Mouse (Mus musculus) Patski (cell line): ENCODE measurements around the gene Cyp2a4. TPM values are rescaled to one million over a fixed set of nuclear protein-coding genes. Genes with fewer than 3 reads are reported as not detected.
"Not testable (repeated sequence)": the region's sequence is repeated elsewhere in the genome, so short reads cannot be mapped to it uniquely, and the experiment has no call there.

Experiments used
- ATAC-seq: fragments of 100-300 bp; one replicate; pipeline ENCODE4 v1.8.0; 2021
- CTCF ChIA-PET: fragments of 350-600 bp; sonication (Branson Sonifier 250); formaldehyde crosslinking; loops from one replicate; lab custom pipeline; 2022; ENCODE audit warnings: inconsistent platforms; lab: Charles Lee
- POLR2A ChIA-PET: fragments of 350-600 bp; sonication (Branson Sonifier 250); formaldehyde crosslinking; loops from one replicate; lab custom pipeline; 2022; ENCODE audit warnings: antibody characterized with exemption, inconsistent platforms; lab: Charles Lee
- DNase-seq: peaks from one replicate; pipeline ENCODE4 v3.0.0-alpha.2; 2011; ENCODE audit warnings: low read depth, low spot score
- H3K27me3 ChIP-seq: fragments of 371-371 bp; one replicate; pipeline ENCODE4 v1.5.1; 2021
- in situ Hi-C: fragments of 300-500 bp; cut with MboI; formaldehyde crosslinking; loops from 3 replicates; pipeline ENCODE4 v1.11.1; 2018; ENCODE audit warnings: low pct_unique_long_range_greater_than_20kb, mixed read lengths
- polyA plus RNA-seq: library from polyadenylated mRNA; unstranded; gene quantifications from one replicate; pipeline ENCODE4 v1.2.3, GENCODE M21; 2021

Cyp2a4 gene
- not detected for polyA plus RNA-seq

DNA sequence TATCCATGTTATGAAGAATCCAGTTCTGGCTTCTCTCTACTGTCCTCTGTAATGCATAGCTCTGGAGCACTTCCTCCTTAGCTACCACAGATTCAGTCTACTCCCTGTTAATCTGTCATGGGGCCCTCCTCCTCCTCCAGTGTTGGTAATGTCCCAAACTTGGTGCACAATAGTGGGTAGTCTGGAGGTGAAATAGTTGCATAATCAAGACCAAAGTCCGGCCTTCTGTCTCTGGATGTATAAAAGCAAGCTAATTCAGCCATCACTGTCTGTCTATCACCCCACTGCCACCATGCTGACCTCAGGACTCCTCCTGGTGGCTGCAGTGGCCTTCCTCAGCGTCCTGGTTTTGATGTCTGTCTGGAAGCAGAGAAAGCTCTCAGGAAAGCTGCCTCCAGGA lies at the start of gene Cyp2a4:
Gene Cyp2a4 (plus strand): TSS at position 244 of the 400 bp plus-strand sequence.
- CTCF ChIA-PET, DNase-seq, ATAC-seq, H3K27me3 ChIP-seq, POLR2A ChIA-PET: not testable (repeated sequence)
- in situ Hi-C loops = loop anchor here (25.0 kb wide), 1 partner anchor 505 kb away; the partner anchor contains the start of gene Cyp2g1

DNA sequence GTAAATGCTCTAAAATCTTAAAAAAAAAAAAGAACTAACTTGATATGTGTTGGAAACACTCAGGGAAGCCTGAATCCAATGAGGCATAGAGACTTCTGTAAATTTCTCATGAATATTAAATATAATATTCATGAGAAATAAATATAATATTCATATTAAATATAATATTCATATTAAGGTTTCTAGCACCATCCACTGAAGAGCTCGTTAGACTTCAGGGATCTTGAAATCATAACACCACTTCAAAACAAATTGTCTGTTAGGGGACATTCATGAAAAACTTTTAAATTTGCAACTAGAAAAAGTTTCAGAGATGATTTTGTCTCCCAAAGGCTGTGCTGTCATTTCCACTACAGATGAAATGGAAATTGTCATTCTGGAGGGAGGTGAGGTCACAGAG lies 46.9 kb upstream of the Cyp2a4 start, which contains the start of gene Vmn1r184:
Gene Vmn1r184 (plus strand): TSS at position 301 of the 400 bp plus-strand sequence.
- in situ Hi-C loops = loop anchor here (5.0 kb wide), 1 partner anchor 357 kb away; the partner anchor contains the start of gene Vmn1r185
- POLR2A ChIA-PET, H3K27me3 ChIP-seq, ATAC-seq, CTCF ChIA-PET, DNase-seq: not testable (repeated sequence)

DNA sequence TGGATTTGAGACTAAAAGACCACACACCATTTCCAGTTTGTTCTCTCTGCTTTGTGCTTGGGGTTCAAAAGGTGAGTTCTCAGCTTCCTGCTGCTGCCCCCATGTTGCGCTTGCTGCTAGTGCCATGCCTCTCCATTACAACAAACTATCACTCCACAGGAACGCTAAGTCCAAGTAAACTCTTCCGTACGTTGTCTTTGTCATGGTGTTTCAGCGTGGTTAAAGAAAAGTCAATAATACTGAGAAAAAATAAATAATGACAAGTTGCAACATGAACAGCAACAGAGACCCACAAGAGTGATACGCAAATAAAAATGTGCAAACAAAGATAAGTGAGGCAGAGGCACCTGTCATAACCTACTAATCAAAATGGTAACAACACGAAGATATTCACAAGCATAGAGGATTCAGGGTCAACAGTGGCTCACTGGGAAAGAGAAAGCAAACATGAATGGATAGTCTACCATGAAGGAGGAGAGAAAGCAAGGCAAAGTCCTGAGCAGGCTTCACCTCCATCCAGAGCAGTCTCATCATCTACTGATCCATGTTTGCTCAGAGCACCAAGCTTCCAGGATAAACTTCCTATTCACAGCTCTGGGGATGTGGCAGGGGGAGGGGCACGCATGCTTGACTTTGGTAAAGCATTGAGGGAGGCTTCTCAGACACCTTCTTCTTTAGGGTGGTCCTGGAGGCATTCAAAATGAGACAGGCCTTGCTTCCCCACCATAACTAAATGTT lies 3.4 kb upstream of the Cyp2a4 start:
- DNase-seq, H3K27me3 ChIP-seq, ATAC-seq, POLR2A ChIA-PET, CTCF ChIA-PET: not testable (repeated sequence)
- in situ Hi-C loops = loop anchor here (25.0 kb wide), 1 partner anchor 509 kb away; the partner anchor contains the start of gene Cyp2g1

DNA sequence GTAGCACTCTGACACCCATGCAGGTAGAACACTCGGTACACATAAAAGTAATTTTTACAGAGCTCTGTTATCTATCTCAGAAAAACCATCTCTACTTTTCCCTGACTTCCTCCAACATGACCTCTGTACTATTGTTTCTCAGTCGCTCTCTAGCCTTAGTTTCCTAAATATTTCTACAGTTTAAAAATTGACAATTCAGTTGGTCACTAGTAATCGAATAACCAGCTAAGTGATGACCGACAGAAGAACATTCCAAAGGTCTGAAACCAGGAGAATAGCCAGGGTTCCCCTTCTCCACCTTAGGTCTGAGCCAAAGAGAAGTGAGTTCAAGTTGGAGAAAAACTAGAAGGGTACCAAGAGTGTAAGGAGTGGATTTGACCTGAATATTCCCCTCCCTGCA lies 4.8 kb downstream of the Cyp2a4 start:
- POLR2A ChIA-PET, ATAC-seq, CTCF ChIA-PET, H3K27me3 ChIP-seq, DNase-seq: not testable (repeated sequence)
- in situ Hi-C loops = loop anchor here (25.0 kb wide), 1 partner anchor 501 kb away; the partner anchor contains the start of gene Cyp2g1

DNA sequence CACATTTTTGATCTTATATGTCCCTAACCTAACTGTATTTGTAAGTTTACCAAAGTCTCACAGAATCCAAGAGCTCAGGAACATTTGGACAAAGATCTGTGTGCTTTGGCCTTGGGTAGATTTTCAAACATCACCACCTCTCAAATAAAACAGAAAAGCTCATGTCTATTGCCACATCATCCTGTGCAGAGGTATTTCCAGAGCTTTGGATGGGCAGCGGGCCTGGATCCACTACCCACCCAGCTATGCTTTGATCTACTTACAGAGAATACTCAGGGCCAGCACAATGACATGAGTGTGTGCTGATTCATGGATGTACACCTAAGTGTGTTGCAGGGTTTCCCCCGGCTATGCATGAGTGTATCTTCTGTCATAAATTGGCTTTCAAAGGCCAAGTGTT lies 8.2 kb downstream of the Cyp2a4 start:
- in situ Hi-C loops = loop anchor here (25.0 kb wide), 1 partner anchor 497 kb away; the partner anchor contains the start of gene Cyp2g1
- ATAC-seq, H3K27me3 ChIP-seq, POLR2A ChIA-PET, DNase-seq: not testable (repeated sequence)
- CTCF ChIA-PET = interaction anchor here (0.7 kb wide), 1 partner anchor 15 kb away, joined by 3 read pairs; no protein-coding TSS in a partner anchor

DNA sequence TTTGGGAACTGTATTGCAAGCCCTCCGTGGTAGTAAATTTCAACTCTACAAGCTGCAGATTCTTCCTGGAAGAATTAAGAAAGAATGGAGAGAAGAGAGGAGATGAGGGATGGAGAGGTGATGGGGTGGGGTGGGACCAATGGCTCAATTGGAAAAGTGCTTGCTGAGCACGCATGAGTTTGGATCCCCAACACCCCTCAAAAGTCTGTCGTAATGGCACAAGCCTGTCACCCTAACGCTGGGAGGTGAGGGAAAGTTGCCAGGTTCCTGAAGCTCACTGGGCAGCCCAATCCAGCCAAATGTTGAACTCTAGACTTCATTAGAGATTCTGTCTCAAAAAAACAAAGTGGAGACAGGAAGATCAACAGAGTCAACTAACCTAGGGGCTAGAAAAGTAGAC lies 8.8 kb downstream of the Cyp2a4 start:
- DNase-seq, ATAC-seq, POLR2A ChIA-PET, H3K27me3 ChIP-seq: not testable (repeated sequence)
- in situ Hi-C loops = loop anchor here (25.0 kb wide), 1 partner anchor 496 kb away; the partner anchor contains the start of gene Cyp2g1
- CTCF ChIA-PET = interaction anchor here (0.7 kb wide), 1 partner anchor 16 kb away, joined by 3 read pairs; no protein-coding TSS in a partner anchor

DNA sequence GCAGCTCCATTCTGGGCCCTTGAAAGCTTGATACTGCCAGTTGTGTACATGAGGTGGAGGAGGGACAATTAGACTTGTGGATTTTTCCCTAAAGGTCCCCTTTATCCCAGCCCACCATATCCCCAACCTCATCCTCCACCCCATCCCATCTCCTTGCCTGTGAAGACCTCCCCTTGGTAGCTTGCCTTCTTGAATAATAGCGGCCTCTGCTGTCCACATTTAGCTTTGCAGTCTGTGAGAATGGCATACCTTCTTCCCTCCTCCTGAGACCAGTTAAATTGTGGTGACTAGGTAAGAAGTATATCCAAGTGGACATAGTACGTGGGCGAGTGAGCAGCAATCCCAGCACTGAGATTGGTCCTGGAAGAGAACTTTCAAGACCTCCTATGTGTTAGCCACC lies 13.4 kb downstream of the Cyp2a4 start:
- POLR2A ChIA-PET, DNase-seq, CTCF ChIA-PET, ATAC-seq, H3K27me3 ChIP-seq: not testable (repeated sequence)
- in situ Hi-C loops = loop anchor here (25.0 kb wide), 1 partner anchor 492 kb away; the partner anchor contains the start of gene Cyp2g1

DNA sequence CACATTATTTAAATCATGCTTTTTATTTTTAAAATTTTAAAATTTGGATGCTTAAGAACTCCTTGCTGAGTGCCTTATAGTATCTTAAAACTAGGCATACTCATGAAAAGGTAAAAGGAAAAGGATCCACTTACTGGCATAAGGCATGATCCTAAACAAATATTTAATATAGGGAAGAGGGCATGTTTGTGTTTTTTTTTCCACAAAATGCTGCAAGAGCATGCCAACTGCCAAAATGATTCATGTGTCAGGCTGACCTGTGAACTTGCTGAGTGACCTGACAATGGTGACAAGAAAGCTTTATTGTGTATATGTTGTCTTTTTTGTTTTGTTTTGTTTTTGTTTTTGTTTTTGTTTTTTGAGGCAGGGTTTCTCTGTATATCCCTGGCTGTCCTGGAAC lies 43.2 kb downstream of the Cyp2a4 start:
- in situ Hi-C loops, H3K27me3 ChIP-seq, ATAC-seq, POLR2A ChIA-PET, DNase-seq, CTCF ChIA-PET: not testable (repeated sequence)

DNA sequence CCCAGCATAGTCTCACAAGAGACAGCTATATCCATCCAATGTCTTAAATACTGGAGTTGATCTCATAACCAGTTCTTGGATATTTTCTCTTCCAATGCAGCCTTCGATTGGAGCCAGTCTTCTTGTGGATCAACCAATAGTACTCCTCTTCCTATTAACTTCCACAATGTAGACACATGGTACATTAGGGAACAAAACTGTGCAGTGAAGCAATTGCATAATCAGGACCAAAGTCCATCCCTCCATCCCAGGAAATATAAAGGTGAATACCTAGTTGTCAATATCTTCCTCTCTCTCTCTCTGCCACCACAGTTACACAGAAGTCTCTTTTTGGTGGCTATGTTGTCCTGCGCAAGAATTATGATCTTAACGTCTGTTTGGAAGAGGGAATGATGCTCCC lies 45.3 kb downstream of the Cyp2a4 start:
- ATAC-seq, H3K27me3 ChIP-seq, DNase-seq, in situ Hi-C loops, POLR2A ChIA-PET, CTCF ChIA-PET: not testable (repeated sequence)

DNA sequence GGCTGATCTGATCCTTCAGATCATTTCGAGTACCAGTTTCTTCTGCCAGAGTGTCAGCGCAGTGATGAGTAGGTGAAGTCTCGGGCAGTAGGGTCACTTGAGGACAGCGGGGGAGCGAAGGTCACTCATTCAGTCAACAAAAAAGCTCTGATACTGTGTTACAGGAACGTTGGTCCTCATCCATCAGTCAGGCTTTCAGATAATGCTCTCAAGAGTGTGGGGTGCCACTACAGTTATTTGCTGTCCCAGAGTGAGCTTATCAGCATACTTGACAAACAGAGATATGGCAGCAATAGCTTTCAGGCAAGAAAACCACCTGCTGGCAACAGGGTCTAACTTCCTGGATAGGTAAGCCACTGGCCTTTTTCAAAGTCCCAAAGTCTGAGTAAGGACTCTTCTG lies 49.8 kb downstream of the Cyp2a4 start:
- POLR2A ChIA-PET, H3K27me3 ChIP-seq, in situ Hi-C loops, DNase-seq, CTCF ChIA-PET, ATAC-seq: not testable (repeated sequence)

Other genes with a start within 250 kb of the Cyp2a4 start
- gene Cyp2b13, start 245.7 kb upstream of the Cyp2a4 start, polyA plus RNA-seq = not detected
- not detected for gene Cyp2b9, start 133.8 kb upstream of the Cyp2a4 start, polyA plus RNA-seq
- not detected for gene Vmn1r184, start 46.8 kb upstream of the Cyp2a4 start, polyA plus RNA-seq
- not detected for gene Nlrp9c, start 96.5 kb downstream of the Cyp2a4 start, polyA plus RNA-seq
- gene Nlrp4a, start 127.9 kb downstream of the Cyp2a4 start, polyA plus RNA-seq = not detected
- not detected for gene Nlrp9a, start 227.9 kb downstream of the Cyp2a4 start, polyA plus RNA-seq